Mouse (Mus musculus) ovary, adult 18-20 months (tissue): ENCODE results near the gene Syne4.

Experiments
- DNase-seq: peaks from one replicate; pipeline ENCODE4 v3.0.0; 2022; ENCODE audit warnings: low spot score, mixed read lengths

The Syne4 gene

DNA sequence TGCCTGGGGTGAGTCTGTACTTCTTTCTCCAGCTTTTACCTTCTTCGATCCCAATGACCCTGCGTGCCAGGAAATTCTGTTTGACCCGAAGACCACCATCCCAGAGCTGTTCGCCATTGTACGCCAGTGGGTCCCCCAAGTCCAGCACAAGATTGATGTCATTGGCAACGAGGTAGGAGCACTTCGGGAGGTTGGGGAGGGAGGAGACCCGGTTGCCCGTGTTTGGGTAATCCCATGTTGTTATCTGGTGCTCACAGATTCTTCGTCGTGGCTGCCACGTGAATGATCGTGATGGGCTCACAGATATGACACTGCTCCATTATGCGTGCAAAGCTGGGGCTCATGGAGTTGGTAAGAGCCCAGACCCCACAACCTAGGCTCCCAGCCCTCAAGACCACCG is 17.8 kb upstream of the Syne4 start:
- DNase-seq, result no peak

DNA sequence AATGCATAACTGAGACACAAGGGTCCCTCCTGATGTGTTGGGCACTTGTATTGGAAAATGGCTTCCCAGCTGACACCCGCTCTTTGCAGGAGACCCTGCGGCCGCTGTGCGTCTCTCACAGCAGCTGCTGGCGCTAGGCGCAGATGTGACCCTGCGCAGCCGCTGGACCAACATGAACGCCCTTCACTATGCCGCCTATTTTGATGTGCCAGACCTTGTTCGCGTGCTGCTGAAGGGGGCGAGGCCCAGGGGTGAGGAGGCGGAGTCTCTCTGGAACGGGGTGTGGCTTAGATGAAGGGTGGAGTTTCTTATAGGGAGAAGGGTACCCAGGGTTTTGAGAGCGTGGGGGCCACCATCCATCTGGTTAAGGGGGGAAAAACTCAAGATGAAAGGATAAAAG is 17.3 kb upstream of the Syne4 start:
- DNase-seq, result no peak

DNA sequence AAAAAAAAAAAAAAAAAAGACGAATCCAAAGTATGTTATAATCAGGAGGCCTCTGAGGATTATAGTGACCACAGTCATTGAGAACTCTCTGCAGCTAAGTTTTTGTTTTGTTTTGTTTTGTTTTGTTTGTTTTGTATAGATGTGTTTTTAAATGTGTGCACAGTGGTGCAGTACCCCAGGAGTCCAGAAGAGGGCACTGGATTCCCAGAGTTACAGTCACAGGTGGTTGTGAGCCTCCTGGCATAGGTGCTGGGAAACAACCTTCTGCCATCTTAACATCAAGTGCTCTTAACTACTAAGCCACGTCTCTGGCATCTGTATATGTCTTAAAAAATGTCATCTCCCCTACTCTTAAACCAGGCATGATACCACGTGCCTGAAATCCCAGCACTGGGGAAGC is 13.7 kb upstream of the Syne4 start:
- no peak for DNase-seq

DNA sequence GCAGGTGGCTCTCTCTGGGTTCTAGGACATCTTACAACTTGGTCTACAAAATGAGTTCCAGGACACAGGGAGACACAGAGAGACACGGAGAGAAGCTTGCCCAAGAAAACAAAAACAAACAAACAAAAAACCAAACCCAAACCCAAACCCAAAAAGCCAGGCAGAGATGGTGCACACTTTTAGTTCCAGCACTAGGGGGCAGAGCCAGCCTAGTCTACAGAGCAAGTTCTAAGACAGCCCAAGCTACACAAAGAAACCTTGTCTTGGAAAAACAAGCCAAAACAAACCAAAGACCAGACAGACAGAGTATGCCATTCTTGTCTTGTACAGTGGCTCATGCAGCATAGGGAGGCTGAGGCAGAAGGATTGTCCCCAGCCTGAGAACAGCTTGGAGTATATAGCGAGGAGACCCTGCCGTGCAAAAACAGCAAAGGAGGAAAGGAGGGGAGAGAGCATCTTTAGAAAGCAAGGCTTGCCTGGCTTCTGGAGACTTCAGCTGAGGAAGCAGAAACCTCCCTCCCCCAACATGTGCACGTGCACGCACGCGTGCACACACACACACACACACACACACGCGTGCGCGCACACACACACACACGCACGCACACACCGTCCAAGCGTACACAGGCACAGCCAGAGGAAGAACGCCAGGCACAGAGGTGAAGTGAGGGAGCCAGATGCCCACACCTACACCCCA is 8.4 kb upstream of the Syne4 start:
- DNase-seq, result no peak

DNA sequence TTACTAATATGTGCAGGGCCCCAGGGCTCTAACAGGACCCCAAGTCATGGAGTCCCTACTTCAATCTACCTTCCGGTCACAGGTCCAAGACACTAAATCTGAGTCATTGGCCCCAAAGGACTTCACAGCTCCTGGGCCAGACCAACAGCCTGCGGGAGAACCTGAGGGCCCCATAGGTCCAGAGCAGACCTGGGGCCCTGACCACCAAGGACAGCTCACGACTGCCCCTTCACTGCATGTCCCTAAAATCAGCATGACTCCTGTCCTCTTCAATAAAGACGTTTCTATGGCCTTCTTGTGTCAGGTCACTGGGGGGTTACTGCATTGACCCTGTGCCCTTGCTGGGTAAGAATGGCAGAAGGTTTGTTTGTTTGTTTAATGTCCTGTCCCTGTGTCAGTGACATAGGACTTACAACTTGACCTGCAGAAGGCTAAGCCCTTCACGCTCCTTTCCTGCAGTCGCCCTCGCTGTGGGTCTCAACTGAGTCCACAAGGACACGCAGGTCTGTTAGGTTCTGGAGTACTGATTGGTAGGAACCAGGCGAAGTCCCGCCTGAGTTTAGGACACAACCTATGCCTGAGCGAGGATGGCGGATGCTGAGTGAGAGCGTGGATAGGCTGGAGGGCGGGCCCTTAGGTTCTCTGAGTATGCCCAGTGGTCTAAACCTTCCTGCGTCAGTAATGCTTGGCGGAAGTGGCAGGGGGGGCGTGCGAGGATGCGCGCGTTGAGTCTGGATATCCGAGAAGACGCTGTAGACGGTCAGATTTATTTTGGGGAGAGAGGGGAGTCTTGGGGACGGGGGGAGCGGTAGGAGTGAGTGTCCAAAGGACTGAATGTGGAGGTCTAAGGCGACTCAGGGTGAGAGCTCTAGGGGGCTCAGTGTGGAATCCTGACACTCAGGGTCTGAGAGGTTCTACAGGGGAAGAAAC is 6.3 kb upstream of the Syne4 start, which contains the start of gene Alkbh6:
Gene Alkbh6, plus strand, starts transcription at position 642 of the 930 bp plus-strand sequence.
- DNase-seq, result peak; percentile 94

DNA sequence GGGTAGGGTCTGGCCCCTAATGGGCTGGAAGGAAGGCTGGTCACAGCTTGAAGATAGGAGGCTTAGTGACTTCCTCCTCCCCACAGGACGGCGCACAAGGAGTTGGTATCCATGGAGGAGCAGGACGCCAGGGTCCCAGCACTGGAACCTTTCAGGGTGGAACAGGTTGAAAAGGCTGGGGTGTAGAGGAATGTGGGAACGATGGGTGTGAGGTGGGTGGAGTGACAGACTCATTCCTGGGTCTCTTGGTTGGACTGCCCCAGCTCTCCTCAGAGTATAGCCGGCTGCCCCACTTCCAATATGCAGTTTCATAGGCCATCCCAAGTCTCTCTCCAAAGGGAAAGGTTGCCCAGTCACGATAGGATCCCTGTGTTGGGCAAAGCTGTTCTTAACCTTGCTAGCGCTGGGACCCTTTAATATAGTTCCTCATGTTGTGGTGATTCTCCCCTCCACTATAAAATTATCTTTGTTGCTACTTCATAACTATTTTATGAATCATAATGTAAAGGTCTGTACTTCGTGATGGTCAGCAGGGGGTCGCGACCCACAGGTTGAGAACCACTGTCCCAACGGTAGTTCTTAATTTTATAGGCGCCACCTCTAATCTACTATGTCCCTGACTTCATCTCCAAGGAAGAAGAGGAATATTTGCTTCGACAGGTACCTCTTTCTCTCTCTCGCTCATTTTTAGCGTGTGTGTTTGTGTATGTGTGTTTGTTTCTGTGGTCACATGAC is 5.0 kb upstream of the Syne4 start:
- no peak for DNase-seq

DNA sequence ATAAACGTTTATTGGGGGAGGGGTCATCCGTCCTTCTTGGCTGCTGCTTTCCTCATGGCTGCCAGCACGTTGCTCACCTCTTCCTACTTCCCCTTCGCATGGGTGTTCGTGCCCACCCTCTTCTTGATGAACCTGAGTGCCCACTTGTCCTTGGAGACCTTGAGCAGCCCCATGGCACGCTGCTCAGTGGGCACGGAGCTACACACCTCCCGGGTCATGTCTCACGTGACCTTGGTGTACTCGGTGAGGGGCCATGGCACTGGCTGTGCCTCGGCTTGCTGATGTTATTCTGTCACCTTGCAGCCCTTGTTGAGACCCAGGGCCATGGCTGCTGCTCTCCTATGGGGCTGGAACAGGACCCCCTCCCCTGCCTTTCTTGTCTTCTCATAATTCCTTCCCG is 4.5 kb upstream of the Syne4 start:
- no peak for DNase-seq

DNA sequence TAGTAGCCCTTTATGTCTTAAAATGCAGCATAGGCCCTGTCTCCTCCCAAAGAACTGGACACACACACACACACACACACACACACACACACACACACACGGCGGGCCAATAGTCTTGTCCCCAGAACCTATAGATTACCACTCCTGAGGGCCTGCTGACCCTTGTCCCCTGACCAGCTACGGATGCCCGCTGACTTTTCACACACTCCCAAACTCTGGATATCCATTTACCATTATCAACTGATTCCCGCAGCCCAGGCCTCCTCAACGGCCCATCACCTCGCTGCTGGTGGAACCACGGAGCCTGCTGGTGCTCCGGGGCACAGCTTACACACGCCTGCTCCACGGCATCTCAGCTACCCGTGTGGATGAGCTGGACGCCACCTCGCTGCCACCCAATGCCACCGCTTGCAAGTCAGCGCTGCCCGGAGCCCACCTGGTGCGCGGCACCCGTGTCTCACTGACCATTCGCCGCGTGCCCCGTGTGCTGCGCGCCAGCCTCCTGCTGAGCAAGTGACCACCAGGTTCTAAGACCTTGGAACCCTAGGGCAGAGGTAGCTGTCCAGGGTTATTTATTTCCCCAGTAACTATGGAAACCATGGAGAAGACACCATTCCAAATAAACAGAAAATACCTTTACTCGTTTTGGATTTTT is 814 bp upstream of the Syne4 start:
- DNase-seq, result no peak

DNA sequence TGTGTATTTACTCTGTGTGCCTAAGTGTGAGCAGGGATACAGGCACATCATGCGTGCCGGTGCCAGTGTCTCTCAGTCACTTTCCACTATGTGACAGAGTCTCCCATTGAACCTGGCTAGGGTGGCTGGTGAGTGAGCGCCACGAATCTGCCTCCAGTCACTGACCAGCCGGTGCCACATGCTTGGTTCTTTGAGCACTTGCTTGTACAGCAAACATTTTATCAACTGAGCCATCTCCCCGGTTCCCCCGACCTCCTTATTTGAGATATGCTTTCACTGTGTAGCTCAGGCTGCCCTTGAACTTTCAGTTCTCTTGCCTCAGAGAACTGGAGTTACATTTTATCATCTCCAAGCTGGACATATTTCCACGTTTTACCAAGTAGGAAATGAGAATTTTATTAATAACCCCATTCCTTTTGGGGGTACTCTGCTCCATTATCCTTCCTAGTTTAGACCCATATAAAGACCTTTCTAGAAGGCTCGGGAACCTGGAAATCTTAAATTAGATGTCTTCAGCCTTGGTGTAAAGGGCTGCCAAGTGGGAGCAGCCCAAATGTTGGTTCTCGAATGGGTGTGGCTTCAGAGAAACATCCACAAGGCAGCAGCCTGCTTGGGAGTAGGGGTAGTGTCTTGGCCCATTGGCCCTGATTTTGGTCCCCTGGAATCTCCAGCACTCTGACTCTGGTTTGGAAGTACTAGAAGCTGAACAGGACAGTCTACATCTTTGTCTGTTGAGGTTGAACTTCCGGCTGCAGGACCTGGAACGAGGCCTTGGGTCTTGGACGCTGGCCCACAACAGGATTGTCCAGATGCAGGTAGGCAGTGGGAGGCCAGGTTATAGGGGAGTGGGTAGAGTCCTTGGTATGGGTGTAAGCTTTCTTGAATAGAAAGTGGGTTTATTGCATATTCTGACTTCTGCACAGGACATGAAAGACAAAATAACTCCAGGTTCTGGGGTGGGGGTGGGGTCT is 1.2 kb downstream of the Syne4 start:
- DNase-seq, result no peak

DNA sequence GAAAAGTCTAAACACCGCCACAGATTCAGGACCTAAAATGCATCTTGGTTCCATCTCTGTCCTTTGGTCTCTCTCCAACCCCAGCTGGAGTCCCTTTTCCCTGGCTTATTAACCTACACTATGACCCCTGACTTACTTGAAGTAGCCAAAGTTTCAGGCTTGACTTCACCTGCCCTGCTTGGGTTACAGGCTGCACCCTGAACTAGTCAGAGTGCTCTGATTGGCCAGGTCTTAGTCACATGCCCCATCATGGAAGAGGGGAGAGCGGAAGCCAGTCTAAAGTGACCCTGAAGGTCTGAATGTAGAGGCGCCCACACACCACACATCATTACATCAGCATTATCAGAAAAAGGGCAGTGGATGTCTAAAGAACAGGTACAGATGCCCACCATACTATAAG is 3.5 kb downstream of the Syne4 start:
- no peak for DNase-seq

DNA sequence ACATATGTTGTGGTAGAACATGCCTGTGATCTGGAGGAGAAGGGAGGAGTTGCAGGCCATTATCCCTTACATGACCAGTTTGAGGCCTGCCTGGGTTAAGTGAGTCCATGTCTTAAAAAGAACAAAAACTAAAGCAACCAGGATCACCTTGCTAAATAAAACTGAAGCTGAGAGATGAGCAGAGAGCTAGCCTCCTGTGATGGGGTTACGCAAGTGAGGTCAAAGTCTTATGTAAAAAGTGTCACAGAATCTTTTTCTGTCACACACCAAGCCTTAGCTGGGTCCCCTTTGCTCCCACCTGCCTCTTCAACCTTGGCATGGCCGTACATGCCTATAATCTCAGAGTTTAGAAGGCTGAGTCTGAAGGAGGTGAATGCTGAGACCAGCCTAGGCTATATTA is 6.3 kb downstream of the Syne4 start:
- no peak for DNase-seq

DNA sequence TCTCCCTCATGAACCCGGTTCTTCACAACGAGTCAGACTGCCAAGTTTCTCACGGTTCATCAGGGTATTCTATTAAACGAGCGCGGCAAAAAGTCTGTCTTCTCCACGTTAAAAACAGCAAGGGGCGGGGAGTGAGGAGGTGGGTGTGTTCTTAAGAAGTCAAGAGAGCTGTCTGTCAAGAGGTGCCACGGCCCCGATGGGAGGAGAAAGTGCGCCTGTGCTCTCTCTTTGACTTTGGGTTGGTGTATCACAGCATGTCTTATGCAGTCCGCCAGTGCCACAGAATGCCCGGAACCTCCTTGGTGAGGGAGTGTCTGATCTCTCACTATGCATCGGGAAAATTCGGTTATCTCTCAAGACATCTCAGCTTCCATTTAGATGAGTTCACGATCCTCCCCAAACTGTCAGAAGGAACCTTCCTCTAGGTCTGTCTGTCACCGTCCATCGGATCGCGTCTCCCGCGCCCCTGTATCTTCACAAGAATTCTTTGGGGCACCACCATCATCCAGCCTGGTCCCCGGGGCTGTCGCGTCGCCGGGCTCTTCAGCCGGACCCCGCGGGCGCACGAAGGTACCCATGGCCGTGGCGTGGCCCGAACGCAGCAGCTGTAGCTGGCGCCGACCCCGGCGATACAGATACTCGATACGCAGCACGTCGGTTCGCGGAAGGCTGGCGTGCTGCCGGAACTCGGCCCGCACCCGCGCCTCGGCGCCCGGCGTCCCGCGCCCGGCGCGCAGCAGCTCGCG is 7.1 kb downstream of the Syne4 start, which contains the start of gene E130208F15Rik:
Gene E130208F15Rik, plus strand, starts transcription at position 202 of the 746 bp plus-strand sequence.
- peak; percentile 66 for DNase-seq

DNA sequence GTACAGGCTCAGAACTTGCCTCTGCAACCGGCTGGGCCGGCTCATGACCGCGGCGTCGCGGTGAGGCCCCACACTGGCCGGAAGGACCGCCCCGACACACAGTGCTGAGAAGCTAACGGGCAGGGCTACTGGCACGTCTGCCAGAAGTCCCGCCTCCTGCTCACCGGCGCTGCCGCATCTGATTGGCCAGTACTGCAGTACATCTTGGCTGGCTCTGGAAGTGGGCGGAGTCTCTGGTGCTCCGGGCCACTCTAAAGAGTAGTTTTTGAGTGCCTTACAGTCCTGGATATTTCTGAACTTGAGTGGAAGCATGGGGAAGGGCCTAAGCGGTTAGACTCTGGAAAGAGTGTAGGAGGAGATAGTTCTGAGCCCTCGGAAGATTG is 7.7 kb downstream of the Syne4 start:
- peak; percentile 98 for DNase-seq

DNA sequence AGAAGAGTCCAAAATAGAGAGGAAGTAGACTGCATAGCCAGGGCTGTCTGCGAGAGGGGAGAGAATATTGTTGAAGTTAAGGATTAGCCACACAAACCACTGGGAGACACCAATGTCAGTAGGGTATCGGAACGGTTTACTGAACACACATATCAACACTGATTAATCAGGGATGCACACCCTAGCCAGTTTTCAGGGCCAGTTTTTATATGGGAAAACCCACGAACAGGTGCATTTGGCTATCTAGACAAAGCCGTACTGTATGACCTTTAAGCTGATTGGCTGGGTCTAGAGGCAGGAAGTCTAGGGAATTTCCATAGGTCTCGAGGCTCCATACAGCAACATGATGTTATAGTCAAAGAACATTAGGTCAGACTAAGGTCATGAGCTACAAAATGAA is 8.3 kb downstream of the Syne4 start:
- no peak for DNase-seq

DNA sequence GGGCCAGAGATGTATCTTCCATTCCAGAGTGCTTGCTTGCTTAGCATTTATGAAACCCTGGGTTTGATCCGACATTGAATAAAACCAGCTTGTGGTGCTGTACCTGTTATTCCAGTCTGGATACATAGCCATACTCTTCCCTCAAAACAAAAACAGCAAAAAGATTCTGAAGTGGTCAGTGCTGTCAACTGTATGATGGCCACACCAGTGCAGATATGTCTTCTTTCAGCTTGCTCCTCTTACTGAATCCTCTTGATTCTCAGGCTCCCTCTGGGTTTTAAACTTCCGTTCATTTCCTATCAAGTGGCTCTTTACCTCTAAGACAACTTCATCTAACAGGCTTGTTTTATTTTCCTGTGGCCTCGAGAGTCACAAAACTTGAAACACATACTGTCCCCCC is 9.2 kb downstream of the Syne4 start, which contains the start of gene Sdhaf1:
Gene Sdhaf1, minus strand, starts transcription at position 101 of the 400 bp plus-strand sequence.
- DNase-seq, result no peak

DNA sequence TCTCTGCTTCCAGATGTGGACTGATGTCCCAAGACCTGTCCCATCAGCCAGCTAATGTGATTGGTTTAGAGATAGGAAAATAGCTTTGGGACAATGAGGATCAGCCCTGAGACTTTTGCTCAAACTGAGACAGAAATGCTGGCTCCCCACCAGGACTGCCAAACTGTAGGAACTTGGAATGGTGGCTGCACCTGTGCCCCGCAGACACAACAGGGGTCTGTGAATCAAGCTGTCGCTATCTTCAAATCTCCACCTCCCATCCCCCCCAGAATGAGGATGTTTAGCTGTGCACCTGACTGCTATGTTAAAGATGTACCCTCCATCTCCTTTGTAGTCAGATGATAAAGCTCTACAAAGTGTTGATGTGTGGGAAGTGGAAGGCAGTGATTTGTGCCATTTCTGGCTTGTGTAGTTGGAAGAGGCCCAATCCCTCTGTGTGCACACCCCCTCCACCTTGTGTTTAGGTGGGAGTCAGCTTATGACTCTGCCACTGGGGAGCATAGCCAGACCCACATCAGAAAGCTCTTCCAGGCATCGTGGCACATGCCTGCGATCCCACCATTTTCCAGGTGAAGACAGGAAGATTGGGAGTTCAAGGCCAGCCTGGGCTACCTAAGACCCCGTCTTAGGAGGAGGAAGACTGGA is 9.8 kb downstream of the Syne4 start:
- DNase-seq, result no peak

DNA sequence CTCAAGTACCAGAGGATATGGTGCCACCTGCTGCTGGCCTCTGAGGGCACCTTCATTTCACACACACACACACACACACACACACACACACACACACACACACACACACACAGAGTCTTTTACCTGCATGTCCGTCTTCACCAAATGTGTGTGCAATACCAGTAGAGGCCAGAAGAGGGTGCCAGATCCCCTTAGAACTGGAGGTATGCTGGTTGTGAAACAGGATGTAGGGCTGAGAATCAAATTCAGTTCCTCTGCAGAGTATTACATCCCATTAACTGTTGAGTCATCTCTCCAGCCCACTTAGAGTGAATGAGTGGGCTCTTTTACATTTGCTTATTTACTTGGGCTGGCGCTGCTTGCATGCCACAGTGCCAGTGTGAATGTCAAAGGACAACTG is 10.8 kb downstream of the Syne4 start:
- no peak for DNase-seq

DNA sequence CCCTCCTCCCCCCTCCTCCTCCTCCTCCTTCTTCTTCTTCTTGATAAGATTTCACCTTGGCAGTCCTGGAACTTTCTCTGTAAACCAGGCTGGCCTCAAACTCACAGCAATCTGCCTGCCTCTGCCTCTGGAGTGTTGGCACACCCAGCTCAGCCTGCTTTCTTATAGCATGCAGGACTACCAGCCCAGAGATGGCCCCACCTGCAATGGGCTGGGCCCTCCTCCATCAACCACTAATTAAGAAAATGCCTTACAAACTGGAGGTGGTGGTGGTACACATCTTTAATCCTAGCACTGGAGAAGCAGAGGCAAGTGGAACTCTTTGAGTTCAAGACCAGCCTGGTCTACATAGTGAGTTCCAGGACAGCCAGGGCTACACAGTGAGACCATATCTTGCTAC is 11.8 kb downstream of the Syne4 start:
- DNase-seq, result no peak

DNA sequence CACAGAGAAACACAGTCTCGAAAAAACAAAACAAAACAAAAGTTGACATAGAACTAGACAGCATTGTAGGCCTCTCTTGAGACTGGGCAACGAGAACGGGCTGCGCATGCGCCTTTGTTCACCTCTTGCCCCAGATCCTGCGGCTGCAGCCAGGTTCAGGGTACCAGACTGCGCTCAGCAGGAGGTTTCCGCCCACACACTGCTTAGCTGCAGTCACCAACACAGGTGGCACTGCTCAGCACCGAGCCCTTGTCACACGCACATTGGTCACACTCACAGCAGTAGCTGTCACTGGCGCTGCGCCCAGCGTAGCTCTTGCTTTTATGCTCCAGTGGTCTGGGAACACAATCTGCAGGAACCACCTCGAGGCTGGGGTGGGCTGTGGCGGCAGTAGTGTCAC is 12.5 kb downstream of the Syne4 start:
- DNase-seq, result no peak

DNA sequence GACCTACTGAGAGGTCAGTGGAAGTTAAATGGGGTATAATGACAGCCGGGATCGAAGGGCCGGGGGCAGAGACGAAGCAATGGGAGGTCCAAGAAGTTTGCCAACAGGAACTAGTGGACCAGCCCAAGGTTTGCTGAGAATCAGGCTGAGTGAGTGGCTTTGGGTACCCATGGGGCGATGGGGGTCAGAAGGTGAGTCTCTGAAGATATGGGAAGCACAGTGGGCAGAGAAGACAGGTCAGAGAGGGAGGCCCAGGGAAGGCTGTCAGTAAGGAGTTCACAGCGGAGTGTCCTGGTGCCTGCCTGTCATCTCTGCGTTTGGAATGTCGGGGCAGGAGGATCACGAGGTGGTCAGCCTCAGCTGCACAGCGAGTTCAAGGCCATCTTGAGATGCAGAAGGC is 13.8 kb downstream of the Syne4 start:
- no peak for DNase-seq
